Mouse (Mus musculus) bone marrow, adult 2 months (tissue): ENCODE measurements around the gene Fam107a.

ENCODE experiments used
- CTCF ChIP-seq: fragments of 200-500 bp; IDR thresholded peaks from 2 replicates; pipeline ENCODE4 v1.5.1; 2011; ENCODE audit warnings: low read length, control low read depth; ENCODE audit not compliant: control insufficient read depth, insufficient read depth
- POLR2A ChIP-seq: fragments of 200-500 bp; IDR thresholded peaks from 2 replicates; pipeline ENCODE4 v1.6.1; 2011; ENCODE audit warnings: low read depth, mild to moderate bottlenecking, control low read depth, low read length, borderline replicate concordance; ENCODE audit not compliant: control insufficient read depth

DNA sequence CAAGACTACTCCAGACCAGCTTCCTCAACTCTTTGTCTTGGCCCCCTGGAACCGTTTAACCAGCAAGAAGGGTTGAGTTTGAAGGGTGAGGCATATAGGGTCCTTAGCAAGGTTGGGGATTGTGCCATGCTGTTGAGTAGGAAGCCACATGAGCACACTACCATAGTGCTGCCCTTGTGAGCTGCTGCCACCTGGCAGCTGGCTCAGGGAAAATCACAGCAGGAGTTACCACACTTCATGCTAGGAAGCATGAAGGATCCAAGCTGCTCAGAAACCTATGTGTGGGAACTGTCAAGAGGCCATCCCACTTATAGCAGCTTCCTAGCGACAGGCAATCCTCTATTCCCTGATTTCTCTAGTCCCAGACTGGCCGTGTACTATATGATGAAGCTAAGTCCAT, 9.2 kb downstream of the Fam107a start:
- TF ChIP-seq POLR2A: no peak
- no peak for TF ChIP-seq CTCF
